ENCODE assay signal across 8 mouse cellular contexts in genomic region chr17:29032274-29033069, GRCm38 (mm10). TPM values are rescaled to one million over a fixed set of nuclear protein-coding genes. Genes with fewer than 3 reads are reported as not detected.
DNase-seq lines count a peak whose midpoint lies in the region; ATAC-seq and TF ChIP-seq lines count a peak whose summit lies in the region.

Gene Srsf3 (plus strand): TSS chr17:29032628.

- no peaks in the 10 kb centered on the region for H3K27me3 ChIP-seq in Patski
- no peaks in the 10 kb centered on the region for H3K27me3 ChIP-seq in hindbrain, embryonic 14.5 days (ENCODE audit: control insufficient read depth, insufficient read depth, low read length)

- peak within 1 kb of the TSS; percentile 99 for H3K4me2 ChIP-seq in hindbrain, embryonic 14.5 days (replicated peaks)

- H3K27ac ChIP-seq in hindbrain, embryonic 14.5 days, result peak within 1 kb of the TSS; percentile 94

- peaks cover 22% of the 10 kb centered on the region for H3K36me3 ChIP-seq in hindbrain, embryonic 14.5 days (replicated peaks; ENCODE audit: control insufficient read depth, insufficient read depth)

- H3K4me3 ChIP-seq in hindbrain, embryonic 14.5 days (replicated peaks; ENCODE audit: low read length), result peak within 1 kb of the TSS; percentile 60

- in situ Hi-C loops in Patski (cut with MboI; ENCODE audit: low pct_unique_long_range_greater_than_20kb), result no loop called here

- POLR2A ChIA-PET in Patski (lab: Charles Lee), result interaction anchor here (0.7 to 1.5 kb wide), 4 partner anchors 11 to 65 kb away, joined by 3 read pairs; no protein-coding TSS in a partner anchor

- under 1% methylated on average over 77 of the region's 77 CpGs for WGBS in hindbrain, embryonic 14.5 days

- CTCF ChIA-PET in Patski (lab: Charles Lee), result interaction anchor here (0.8 to 1.0 kb wide), 3 partner anchors 8 to 62 kb away, joined by 3 to 4 read pairs (median 3); no protein-coding TSS in a partner anchor

- peak; percentile 76 for ATAC-seq in Patski
- ATAC-seq in hindbrain, embryonic 14.5 days (ENCODE audit: low FRiP score), result peak; percentile 98

- peaks cover 32% of the 10 kb centered on the region for H3K4me1 ChIP-seq in hindbrain, embryonic 14.5 days (replicated peaks; ENCODE audit: control insufficient read depth, insufficient read depth, low read length)

- H3K9ac ChIP-seq in hindbrain, embryonic 14.5 days, result peak within 1 kb of the TSS; percentile 94

- peak; percentile 83 for DNase-seq in Patski (ENCODE audit: low read depth, low spot score)
- peak; percentile 99 for DNase-seq in cerebellum, postnatal 14 days
- peak; percentile 98 to 99 for DNase-seq in frontal cortex, postnatal 25 days (ENCODE audit: low spot score in 2 of 2)
- peak; percentile 100 for DNase-seq in hindbrain, embryonic 14.5 days (ENCODE audit: low spot score)
- peak; percentile 97 to 98 for DNase-seq in layer of hippocampus, postnatal 36 days
- DNase-seq in lung, postnatal 36 days, result peak; percentile 100
- DNase-seq in retina, postnatal 1 day, result peak; percentile 99
- peak; percentile 95 to 98 for DNase-seq in urinary bladder, adult 18-20 months (ENCODE audit: low spot score in 2 of 2)

- TF ChIP-seq CTCF in Patski (IDR thresholded peaks at IDR 0.05), result no peak

- no peaks in the 10 kb centered on the region for H3K9me3 ChIP-seq in hindbrain, embryonic 14.5 days (ENCODE audit: control insufficient read depth, low read length)

RNA-seq across cellular contexts. Expression of gene Srsf3, which starts in this region (rescaled TPM):
- polyA plus RNA-seq in Patski (2021), result 187 TPM
- 446 and 460 TPM in 2 replicates for polyA plus RNA-seq in hindbrain, embryonic 14.5 days (2014; fragmentation: Nextera tagmentation; extraction: Ambion mirVana)
- 100 to 1,000 TPM; 141 to 147 TPM for total RNA-seq in layer of hippocampus, postnatal 36 days (2021)

Comparison
In these comparisons a context has a peak if more than half of its experiments do, and no peak if none do; other contexts are left out.
1. Peak in every context shown above with its lines: DNase-seq, ATAC-seq, H3K4me3 ChIP-seq and H3K27ac ChIP-seq.